ENCODE assay signal across 8 mouse cellular contexts in genomic region chr1:39535515-39536311, GRCm38 (mm10). TPM values are rescaled to one million over a fixed set of nuclear protein-coding genes. Genes with fewer than 3 reads are reported as not detected.
DNase-seq lines count a peak whose midpoint lies in the region; ATAC-seq and TF ChIP-seq lines count a peak whose summit lies in the region.

No protein-coding gene starts in this region.

- H3K27ac ChIP-seq in ES-E14 (ENCODE audit: insufficient read depth, low read depth, low read length, poor library complexity, severe bottlenecking), result peak overlapping the region; percentile 45
- peak overlapping the region; percentile 92 for H3K27ac ChIP-seq in forebrain, embryonic 15.5 days (replicated peaks)

- peak; percentile 95 for ATAC-seq in forebrain, embryonic 15.5 days (replicated peaks)
- peak; percentile 92 for ATAC-seq in neutrophil, adult 5-6 weeks (ENCODE audit: extremely low read depth, insufficient number of reproducible peaks, low FRiP score, poor library complexity, severe bottlenecking)

- in situ Hi-C loops in ES-E14 (cut with MboI; ENCODE audit: low sequenced_read_pairs in 2 of 2, unreplicated experiment in 2 of 2), result no loop called here

- peak overlapping the region; percentile 97 to 99 for H3K4me3 ChIP-seq in ES-E14 (ENCODE audit: insufficient read depth in 1 of 2, low read depth in 1 of 2, low read length in 2 of 2, poor library complexity in 1 of 2, severe bottlenecking in 1 of 2)
- peak overlapping the region; percentile 97 for H3K4me3 ChIP-seq in forebrain, embryonic 15.5 days
- H3K4me3 ChIP-seq in lung, adult 2 months (replicated peaks; ENCODE audit: extremely low read depth, low read depth, low read length), result peak overlapping the region; percentile 82

- H3K9ac ChIP-seq in ES-E14 (ENCODE audit: insufficient read depth, low read depth, low read length, poor library complexity, severe bottlenecking), result peak overlapping the region; percentile 95
- H3K9ac ChIP-seq in forebrain, embryonic 15.5 days (replicated peaks), result peak overlapping the region; percentile 98

- no peaks in the 10 kb centered on the region for H3K9me3 ChIP-seq in ES-E14 (ENCODE audit: control insufficient read depth, insufficient read depth, low read depth, low read length)
- H3K9me3 ChIP-seq in forebrain, embryonic 15.5 days, result no peaks in the 10 kb centered on the region

- WGBS in forebrain, embryonic 15.5 days, result under 1% methylated on average over 99 of the region's 100 CpGs
- under 1% methylated on average over 100 of the region's 100 CpGs for WGBS in lung, adult 2 months

- H3K4me2 ChIP-seq in forebrain, embryonic 15.5 days (replicated peaks), result peak overlapping the region; percentile 87

- no peaks in the 10 kb centered on the region for H3K27me3 ChIP-seq in forebrain, embryonic 15.5 days

- peak; percentile 97 for DNase-seq in ES-E14 (ENCODE audit: low read depth, low spot score)
- DNase-seq in cerebellum, adult 11-12 months, result peak; percentile 98
- DNase-seq in heart, postnatal 25 days (ENCODE audit: low spot score), result peak; percentile 95
- DNase-seq in layer of hippocampus, adult 18-20 months (ENCODE audit: low spot score in 2 of 2), result peak; percentile 96 to 100
- peak; percentile 98 for DNase-seq in lung, adult 2 months
- DNase-seq in thymus, adult 18-20 months, result peak; percentile 93 to 95

- intact Hi-C loops in heart, postnatal 25 days (cut with DNase I), result loop anchor here (5.0 kb wide), 1 partner anchor 42 kb away; the partner anchor contains the start of gene Rnf149

- H3K36me3 ChIP-seq in ES-E14 (ENCODE audit: control insufficient read depth, insufficient read depth, low read length, poor library complexity, severe bottlenecking), result peaks cover 18% of the 10 kb centered on the region
- H3K36me3 ChIP-seq in forebrain, embryonic 15.5 days, result peaks cover 27% of the 10 kb centered on the region

- no peak for TF ChIP-seq CTCF in lung, adult 2 months (IDR thresholded peaks at IDR 0.05; ENCODE audit: insufficient read depth, low read length)

- peak; percentile 71; the same call in 1 of the 2 replicates for TF ChIP-seq POLR2A in lung, adult 2 months (IDR thresholded peaks at IDR 0.05; ENCODE audit: borderline replicate concordance, extremely low read depth, low read depth, low read length)

- peaks cover 4 to 16% of the 10 kb centered on the region in 2 experiments; a peak in 3 of 4 replicates for H3K4me1 ChIP-seq in ES-E14 (ENCODE audit: control insufficient read depth in 2 of 2, insufficient read depth in 2 of 2, low read length in 2 of 2, poor library complexity in 1 of 2)
- H3K4me1 ChIP-seq in forebrain, embryonic 15.5 days, result peaks cover 22% of the 10 kb centered on the region
- H3K4me1 ChIP-seq in lung, adult 2 months (ENCODE audit: control insufficient read depth, insufficient read depth, low read length), result peaks cover 7% of the 10 kb centered on the region

TF ChIP-seq in ES-E14, 5 proteins besides CTCF, POLR2A, EP300 and RAD21:
- TF ChIP-seq ZNF384 (IDR thresholded peaks at IDR 0.05; ENCODE audit: low read depth, low read length) (no peak), HCFC1 (IDR thresholded peaks at IDR 0.05; ENCODE audit: borderline replicate concordance, insufficient read depth, low read length) (peak; percentile 66; the same call in 1 of the 2 replicates)

RNA-seq across cellular contexts. Expression of gene Cnot11, which starts 0.9 kb away (rescaled TPM):
- total RNA-seq in ES-E14 (2012; rRNA removed), result 17.8 and 21.7 TPM in 2 replicates
- polyA plus RNA-seq in forebrain, embryonic 15.5 days (2015; fragmentation: Nextera tagmentation; extraction: Ambion mirVana), result 18.8 and 19.4 TPM in 2 replicates
- total RNA-seq in heart, postnatal 25 days (2021), result 10 to 100 TPM; 12.9 to 14.7 TPM
- total RNA-seq in layer of hippocampus, adult 18-20 months (2021), result 10 to 100 TPM; 22.7 to 22.9 TPM
- 17.8 and 20.4 TPM in 2 replicates for polyA plus RNA-seq in lung, adult 2 months (2012; rRNA removed)
- total RNA-seq in neutrophil, adult 5-6 weeks (2017), result 20.6 and 22.5 TPM in 2 replicates

RNA-seq across cellular contexts. Expression of gene Rnf149, which starts 41.5 kb away (rescaled TPM):
- total RNA-seq in ES-E14 (2012; rRNA removed), result 57.6 and 61.7 TPM in 2 replicates
- polyA plus RNA-seq in forebrain, embryonic 15.5 days (2015; fragmentation: Nextera tagmentation; extraction: Ambion mirVana), result 23.4 and 26.6 TPM in 2 replicates
- 1 to 10 TPM; 7.5 to 9.5 TPM for total RNA-seq in heart, postnatal 25 days (2021)
- 10 to 100 TPM; 32.1 to 35.4 TPM for total RNA-seq in layer of hippocampus, adult 18-20 months (2021)
- 17.3 and 18.2 TPM in 2 replicates for polyA plus RNA-seq in lung, adult 2 months (2012; rRNA removed)
- 478 and 497 TPM in 2 replicates for total RNA-seq in neutrophil, adult 5-6 weeks (2017)

RNA-seq across cellular contexts. Expression of gene Tbc1d8, which starts 57.2 kb away (rescaled TPM):
- 6.1 and 12.1 TPM in 2 replicates for total RNA-seq in ES-E14 (2012; rRNA removed)
- polyA plus RNA-seq in forebrain, embryonic 15.5 days (2015; fragmentation: Nextera tagmentation; extraction: Ambion mirVana), result 10.0 and 10.6 TPM in 2 replicates
- 1 to 10 TPM; 5.6 to 6.3 TPM for total RNA-seq in heart, postnatal 25 days (2021)
- 10 to 100 TPM in 1 of 2 experiments, 1 to 10 TPM in 1; 8.8 to 12.4 TPM for total RNA-seq in layer of hippocampus, adult 18-20 months (2021)
- 27.2 and 30.9 TPM in 2 replicates for polyA plus RNA-seq in lung, adult 2 months (2012; rRNA removed)
- total RNA-seq in neutrophil, adult 5-6 weeks (2017), result 13.3 and 14.6 TPM in 2 replicates

Comparison
In these comparisons a context has a peak if more than half of its experiments do, and no peak if none do; other contexts are left out.
1. Peak in every context shown above with its lines: DNase-seq, ATAC-seq, H3K4me3 ChIP-seq and H3K27ac ChIP-seq.